Mouse (Mus musculus) liver, adult 2 months (tissue): ENCODE results near the gene Gldc. TPM values are rescaled to one million over a fixed set of nuclear protein-coding genes. Genes with fewer than 3 reads are reported as not detected.

Source experiments
- DNase-seq: peaks from one replicate; pipeline ENCODE4 v3.0.0-alpha.2; 2011; ENCODE audit warnings: low read depth, low spot score; ENCODE audit errors: extremely low read depth
- H3K27ac ChIP-seq: fragments of 200-500 bp; replicated peaks from 2 replicates; pipeline ENCODE4 v1.5.1; 2012; ENCODE audit warnings: low read depth, mild to moderate bottlenecking, control low read depth, inconsistent platforms, low read length; ENCODE audit not compliant: insufficient read depth
- H3K27me3 ChIP-seq: fragments of 200-500 bp; 2 replicates; pipeline ENCODE4 v1.6.1; 2012; ENCODE audit warnings: mild to moderate bottlenecking, moderate library complexity, low read length, inconsistent platforms; ENCODE audit not compliant: control insufficient read depth, insufficient read depth
- H3K36me3 ChIP-seq: fragments of 200-500 bp; 2 replicates; pipeline ENCODE4 v1.6.1; 2012; ENCODE audit warnings: low read length, inconsistent platforms; ENCODE audit not compliant: control insufficient read depth, insufficient read depth
- H3K4me1 ChIP-seq: fragments of 200-500 bp; 2 replicates; pipeline ENCODE4 v1.6.1; 2011; ENCODE audit warnings: low read length; ENCODE audit not compliant: control insufficient read depth, insufficient read depth
- H3K4me3 ChIP-seq: fragments of 200-500 bp; 2 replicates; pipeline ENCODE4 v1.5.1; 2011; ENCODE audit warnings: low read depth, mild to moderate bottlenecking, control low read depth, low read length, moderate library complexity; ENCODE audit not compliant: insufficient read depth
- H3K79me2 ChIP-seq: fragments of 200-500 bp; 2 replicates; pipeline ENCODE4 v1.6.1; 2012; ENCODE audit warnings: inconsistent platforms, mild to moderate bottlenecking, low read length, moderate library complexity; ENCODE audit not compliant: control insufficient read depth, insufficient read depth
- H3K9ac ChIP-seq: fragments of 200-500 bp; 2 replicates; pipeline ENCODE4 v1.6.1; 2012; ENCODE audit warnings: low read depth, mild to moderate bottlenecking, control low read depth, inconsistent platforms, low read length
- CTCF ChIP-seq: fragments of 200-500 bp; IDR thresholded peaks from 2 replicates; pipeline ENCODE4 v1.5.1; 2011; ENCODE audit warnings: low read depth, low read length, control low read depth
- POLR2A ChIP-seq: fragments of 200-500 bp; IDR thresholded peaks from 2 replicates; pipeline ENCODE4 v1.6.1; 2011; ENCODE audit warnings: low read length, control low read depth; ENCODE audit not compliant: insufficient read depth; ENCODE audit errors: extremely low read depth
- WGBS: fragments of 180-500 bp; shearing (Covaris S2); methylation state at CpG from one replicate; pipeline ENCODE4 v1.1.7; 2018; 5-methylcytosine and 5-hydroxymethylcytosine counted together
- polyA plus RNA-seq: library from polyadenylated mRNA; depleted of rRNA; stranded (reverse); fragments of >200 nt; gene quantifications from 2 replicates; pipeline ENCODE4 v1.2.3, GENCODE M21; 2012
- total RNA-seq: library from RNA; depleted of rRNA; stranded (reverse); fragments of >200 nt; gene quantifications from 2 replicates; pipeline ENCODE4 v1.2.3, GENCODE M21; 2014

The Gldc gene
- total and polyA plus RNA-seq, 2 experiments: 64.2 to 94.1 TPM

DNA sequence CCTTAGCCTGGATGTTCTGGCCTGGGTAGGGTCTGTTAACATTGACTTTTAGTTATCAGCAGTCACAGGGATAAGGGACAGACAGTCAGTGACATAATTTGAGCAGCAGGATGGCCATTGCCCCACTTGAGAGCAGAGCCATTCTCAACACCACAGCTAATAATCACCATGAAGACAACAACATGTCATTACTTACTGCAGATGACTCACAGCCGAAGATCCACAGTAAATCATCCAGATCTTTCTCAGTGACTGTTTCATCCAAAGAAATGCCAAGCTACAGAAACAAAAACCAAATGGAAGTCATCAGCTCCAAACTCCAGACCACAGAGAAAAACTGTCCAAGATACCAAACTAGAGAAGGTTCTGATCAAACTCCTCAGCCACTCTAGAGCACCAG lies 38.9 kb downstream of the Gldc start:
- TF ChIP-seq POLR2A: no peak
- no peak for TF ChIP-seq CTCF
- no peak overlapping the region for H3K9ac ChIP-seq
- no peaks in the 10 kb centered on the region for H3K27me3 ChIP-seq
- no peak overlapping the region for H3K4me3 ChIP-seq
- H3K79me2 ChIP-seq: no peaks in the 10 kb centered on the region
- WGBS: 79% methylated on average over 1 of the region's 1 CpGs
- no peak for DNase-seq
- no peak overlapping the region for H3K27ac ChIP-seq
- H3K4me1 ChIP-seq: no peaks in the 10 kb centered on the region
- peaks cover 60% of the 10 kb centered on the region for H3K36me3 ChIP-seq

DNA sequence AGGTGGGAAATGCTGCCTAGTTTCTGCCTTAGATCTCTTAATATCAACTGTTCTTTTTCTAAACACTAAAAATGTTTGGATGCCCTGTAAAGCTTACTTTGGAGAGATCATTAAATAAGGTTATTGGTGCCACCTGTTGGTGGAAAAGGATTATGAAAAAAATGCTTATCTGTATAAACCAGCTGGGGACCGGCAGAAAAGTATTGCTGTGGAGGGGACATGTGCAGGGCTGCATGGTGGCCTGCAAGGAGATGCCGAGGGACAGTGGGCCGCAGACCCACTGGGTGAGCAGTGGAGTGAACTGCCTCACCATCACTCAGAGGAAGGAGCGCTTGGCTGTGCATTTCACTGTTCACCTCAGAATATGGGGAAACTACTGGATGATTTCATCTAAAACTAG lies 47.1 kb downstream of the Gldc start:
- WGBS: 64% methylated on average over 4 of the region's 4 CpGs
- peaks cover 31% of the 10 kb centered on the region for H3K36me3 ChIP-seq
- DNase-seq: peak; percentile 51
- no peak overlapping the region for H3K27ac ChIP-seq
- no peaks in the 10 kb centered on the region for H3K4me1 ChIP-seq
- peak; percentile 30; the same call in 1 of the 2 replicates for TF ChIP-seq CTCF
- no peak for TF ChIP-seq POLR2A
- no peaks in the 10 kb centered on the region for H3K27me3 ChIP-seq
- H3K4me3 ChIP-seq: no peak overlapping the region
- H3K9ac ChIP-seq: no peak overlapping the region
- no peaks in the 10 kb centered on the region for H3K79me2 ChIP-seq

DNA sequence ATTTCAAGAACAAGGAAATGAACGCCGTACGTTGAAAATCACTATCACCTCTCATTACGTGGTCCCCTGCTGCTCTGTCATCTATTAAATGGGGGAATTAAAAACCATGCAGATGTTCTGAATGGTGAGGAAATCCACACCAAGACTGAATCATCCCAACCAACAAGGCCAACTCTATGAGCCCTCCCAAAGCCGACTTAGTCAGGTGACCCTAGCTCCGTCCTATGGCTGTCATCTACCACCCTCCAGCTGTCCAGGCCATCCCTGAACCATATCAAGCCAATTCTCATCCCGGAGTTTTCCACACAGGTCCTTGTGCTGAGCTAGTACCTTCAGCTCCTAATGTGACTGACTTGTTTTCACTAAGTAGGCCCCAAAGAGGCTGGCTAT lies 49.6 kb downstream of the Gldc start:
- no peak for DNase-seq
- H3K27ac ChIP-seq: no peak overlapping the region
- peaks cover 21% of the 10 kb centered on the region for H3K36me3 ChIP-seq
- no peak overlapping the region for H3K9ac ChIP-seq
- 91% methylated on average over 7 of the region's 7 CpGs for WGBS
- no peaks in the 10 kb centered on the region for H3K27me3 ChIP-seq
- no peaks in the 10 kb centered on the region for H3K79me2 ChIP-seq
- H3K4me3 ChIP-seq: no peak overlapping the region
- peaks cover 2% of the 10 kb centered on the region; the same call in 1 of the 2 replicates for H3K4me1 ChIP-seq
- TF ChIP-seq POLR2A (no peak), CTCF (no peak)

DNA sequence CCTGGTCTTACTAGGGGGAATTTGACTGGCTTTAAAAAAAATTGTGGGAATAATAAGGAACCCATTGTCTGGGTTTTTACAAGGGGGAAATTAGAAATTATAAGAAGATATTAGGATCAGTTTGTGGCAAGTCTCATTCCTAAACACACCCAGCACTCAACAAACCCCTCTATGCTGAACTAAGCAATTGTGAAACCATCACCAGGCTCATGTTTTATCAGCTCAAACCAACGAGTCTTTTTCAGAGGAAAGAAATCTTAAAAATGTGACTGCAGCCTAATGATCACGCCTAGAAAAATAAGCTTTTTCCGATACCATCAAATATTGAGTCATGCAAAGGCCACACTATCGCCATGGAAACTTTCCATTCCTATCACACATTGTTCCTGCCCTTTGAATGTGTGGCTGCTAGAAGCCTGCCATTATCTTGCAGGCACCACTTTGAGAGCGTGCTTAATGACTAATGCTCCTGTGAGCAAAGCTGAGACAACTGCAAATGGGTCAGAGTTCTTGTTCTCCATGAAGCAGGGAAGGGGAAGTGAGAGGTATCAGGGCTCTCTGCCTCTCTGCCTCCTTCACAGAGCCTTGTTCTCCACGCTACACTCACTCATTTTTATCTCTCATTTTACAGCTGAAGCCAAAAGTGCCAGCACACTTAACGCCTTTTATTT lies 50.1 kb downstream of the Gldc start:
- TF ChIP-seq POLR2A (no peak), CTCF (no peak)
- Histone ChIP-seq H3K27ac (no peak overlapping the region), H3K4me3 (no peak overlapping the region), H3K79me2 (no peaks in the 10 kb centered on the region), H3K36me3 (peaks cover 19% of the 10 kb centered on the region), H3K27me3 (no peaks in the 10 kb centered on the region), H3K4me1 (peaks cover 2% of the 10 kb centered on the region; the same call in 1 of the 2 replicates), H3K9ac (no peak overlapping the region)
- no peak for DNase-seq
- WGBS: 67% methylated on average over 7 of the region's 7 CpGs

DNA sequence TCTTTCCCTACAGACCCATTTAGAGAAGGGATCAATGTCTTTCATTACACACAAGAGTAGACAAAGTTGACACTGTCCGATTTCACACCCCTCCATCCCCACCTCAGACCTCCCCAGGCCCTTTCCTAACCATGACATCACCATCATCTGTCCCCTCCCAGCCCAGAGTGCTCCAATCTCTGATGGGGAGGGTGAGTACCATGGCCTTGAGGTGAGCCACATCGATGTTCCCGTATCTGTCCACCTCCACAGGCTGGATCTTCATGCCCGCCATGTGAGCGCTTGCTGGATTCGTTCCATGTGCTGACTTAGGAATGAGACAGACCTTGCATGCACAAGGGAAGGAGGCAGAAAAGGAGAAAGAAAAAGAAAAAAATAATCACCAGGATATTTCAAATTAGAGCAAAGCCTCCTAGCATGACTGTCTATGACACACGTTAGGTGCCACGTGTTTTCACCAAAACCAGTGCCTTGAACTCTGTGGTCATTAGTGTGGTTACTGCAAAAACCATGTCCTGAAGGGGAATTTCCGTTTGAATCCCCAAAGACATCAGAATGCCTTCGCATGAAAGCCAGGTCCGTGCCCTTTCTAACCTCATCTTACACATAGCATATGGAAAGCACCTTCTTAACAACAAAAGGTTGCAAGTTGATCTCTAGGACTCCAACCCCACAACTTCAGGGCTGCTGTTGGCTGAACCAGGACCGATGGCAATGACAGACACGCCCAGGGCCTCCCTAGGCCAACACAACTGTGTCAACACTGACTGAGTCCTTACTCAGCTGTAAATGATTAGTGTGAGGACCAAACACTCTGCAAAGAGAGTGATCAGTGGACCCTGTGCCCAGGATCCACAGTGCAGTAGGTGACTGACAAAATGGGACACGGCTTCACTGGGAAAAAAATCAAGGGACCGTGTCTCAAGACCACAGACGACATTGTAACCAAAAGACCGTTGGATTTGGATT lies 56.6 kb downstream of the Gldc start:
- DNase-seq: peak; percentile 99
- H3K4me3 ChIP-seq: peak overlapping the region; percentile 5; the same call in 1 of the 2 replicates
- 31% methylated on average over 17 of the region's 17 CpGs for WGBS
- no peaks in the 10 kb centered on the region for H3K27me3 ChIP-seq
- no peaks in the 10 kb centered on the region for H3K79me2 ChIP-seq
- peaks cover 7% of the 10 kb centered on the region; the same call in 1 of the 2 replicates for H3K36me3 ChIP-seq
- H3K9ac ChIP-seq: peak overlapping the region; percentile 1; the same call in 1 of the 2 replicates
- H3K27ac ChIP-seq: peak overlapping the region; percentile 75
- no peak for TF ChIP-seq CTCF
- no peak for TF ChIP-seq POLR2A
- H3K4me1 ChIP-seq: peaks cover 10% of the 10 kb centered on the region
